Mouse (Mus musculus) cerebellum, postnatal 4 days (tissue): ENCODE data around the gene Mcts2.

ENCODE experiments used
- DNase-seq, 2 experiments: peaks; one replicate each; pipeline ENCODE4 v3.0.0; 2022; ENCODE audit warnings: low spot score in 2 of 2, mixed read lengths in 1 of 2

Gene Mcts2

GRCm38 (mm10) chr2:152725178-152725750, 38.4 kb downstream of the Mcts2 start:
- DNase-seq: no peak

GRCm38 (mm10) chr2:152726213-152726612, 39.4 kb downstream of the Mcts2 start:
- no peak for DNase-seq

- DNase-seq: no peak
These were observed 40.0 kb downstream of the Mcts2 start for GRCm38 (mm10) chr2:152726751-152727335.

GRCm38 (mm10) chr2:152727795-152728510, 41.1 kb downstream of the Mcts2 start:
- DNase-seq: no peak

- DNase-seq: no peak
These were observed 41.8 kb downstream of the Mcts2 start for GRCm38 (mm10) chr2:152728594-152728993.

- no peak for DNase-seq
These were observed 42.3 kb downstream of the Mcts2 start for GRCm38 (mm10) chr2:152729013-152729635.

GRCm38 (mm10) chr2:152729636-152730020, 42.8 kb downstream of the Mcts2 start:
- no peak for DNase-seq

- DNase-seq: no peak
These were observed 46.4 kb downstream of the Mcts2 start for GRCm38 (mm10) chr2:152733201-152733600.

- DNase-seq: no peak
These were observed 47.7 kb downstream of the Mcts2 start for GRCm38 (mm10) chr2:152734501-152734900.

- DNase-seq: peak; percentile 80 to 90
These were observed 48.1 kb downstream of the Mcts2 start for GRCm38 (mm10) chr2:152734984-152735383.

- DNase-seq: peak; percentile 37 to 65
These were observed 49.3 kb downstream of the Mcts2 start, which contains the start of gene Id1 for GRCm38 (mm10) chr2:152736090-152736601. Id1 (plus strand) TSS chr2:152736251.

GRCm38 (mm10) chr2:152736748-152737147, 49.9 kb downstream of the Mcts2 start:
- DNase-seq: no peak
